Mouse (Mus musculus): Measurements from ENCODE around the gene Traf6. TPM values are rescaled to one million over a fixed set of nuclear protein-coding genes. Genes with fewer than 3 reads are reported as not detected.

Gene Traf6
- total and polyA plus RNA-seq, 2 experiments from 2014 or later, result 5.3 to 16.5 TPM

DNA sequence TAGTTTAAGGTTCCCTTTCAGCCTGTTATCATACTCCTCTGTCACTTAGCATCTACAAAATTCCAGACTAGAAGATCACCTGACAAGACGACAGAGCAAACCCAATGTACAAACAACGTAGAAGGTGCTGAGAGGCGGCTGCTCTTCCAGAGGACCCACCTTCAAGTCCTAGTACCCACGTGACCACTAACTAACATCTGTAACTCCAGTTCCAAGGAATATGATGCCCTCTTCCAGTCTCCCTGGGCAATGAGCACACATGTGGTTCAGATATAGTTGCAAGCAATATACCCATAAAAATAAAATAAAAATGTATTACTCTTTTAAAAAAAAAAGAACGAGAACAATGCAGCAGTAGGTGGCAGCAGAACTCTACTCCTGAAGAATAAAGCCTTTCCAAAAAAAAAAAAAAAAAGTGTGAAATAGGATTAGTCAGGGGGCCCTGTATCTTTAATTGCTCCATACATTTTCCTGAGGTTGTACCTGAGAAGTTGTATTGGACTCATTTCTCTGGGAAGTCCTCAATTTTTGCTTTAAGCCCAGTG is 27.8 kb downstream of the Traf6 start:
- ATAC-seq (ENCODE audit: low FRiP score) (no peak), DNase-seq (ENCODE audit: low spot score) (peak; percentile 55)
- peak; percentile 78 for TF ChIP-seq CTCF (IDR thresholded peaks at IDR 0.05)
- H3K4me1 ChIP-seq (ENCODE audit: insufficient read depth, low read length), result no peaks in the 10 kb centered on the region
- H3K36me3 ChIP-seq (ENCODE audit: insufficient read depth, low read length), result no peaks in the 10 kb centered on the region
- H3K4me3 ChIP-seq (ENCODE audit: low read depth, low read length), result no peak overlapping the region
- no peak overlapping the region for H3K27ac ChIP-seq (ENCODE audit: low read depth, low read length)
- H3K27me3 ChIP-seq (ENCODE audit: insufficient read depth, low read length), result no peaks in the 10 kb centered on the region
- 45% methylated on average over 5 of the region's 5 CpGs for WGBS
- H3K4me2 ChIP-seq (ENCODE audit: low read depth, low read length, poor library complexity, severe bottlenecking), result no peak overlapping the region
- H3K9me3 ChIP-seq (ENCODE audit: low read length), result no peaks in the 10 kb centered on the region
- H3K9ac ChIP-seq (replicated peaks; ENCODE audit: low read length, poor library complexity, severe bottlenecking), result no peak overlapping the region

DNA sequence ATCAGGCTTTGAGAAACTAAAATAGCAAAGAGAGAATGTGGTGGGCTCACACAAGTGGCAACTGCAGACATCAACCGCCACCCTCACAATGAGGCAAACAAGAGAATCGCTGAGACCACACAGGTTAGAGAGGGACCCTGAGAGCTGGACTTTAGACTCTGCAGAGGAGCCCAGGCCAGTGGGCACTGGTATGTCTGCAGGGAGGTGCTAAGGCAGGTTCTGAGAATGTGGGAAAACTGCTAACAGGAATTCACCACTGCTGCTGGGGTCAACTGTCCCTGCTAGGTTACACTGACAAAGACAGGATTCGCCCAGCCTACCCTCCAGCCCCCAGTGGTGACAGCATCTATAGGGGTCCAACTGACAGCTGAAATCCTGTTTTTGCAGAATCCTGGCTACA is 33.4 kb downstream of the Traf6 start:
- 92% methylated on average over 3 of the region's 3 CpGs for WGBS

DNA sequence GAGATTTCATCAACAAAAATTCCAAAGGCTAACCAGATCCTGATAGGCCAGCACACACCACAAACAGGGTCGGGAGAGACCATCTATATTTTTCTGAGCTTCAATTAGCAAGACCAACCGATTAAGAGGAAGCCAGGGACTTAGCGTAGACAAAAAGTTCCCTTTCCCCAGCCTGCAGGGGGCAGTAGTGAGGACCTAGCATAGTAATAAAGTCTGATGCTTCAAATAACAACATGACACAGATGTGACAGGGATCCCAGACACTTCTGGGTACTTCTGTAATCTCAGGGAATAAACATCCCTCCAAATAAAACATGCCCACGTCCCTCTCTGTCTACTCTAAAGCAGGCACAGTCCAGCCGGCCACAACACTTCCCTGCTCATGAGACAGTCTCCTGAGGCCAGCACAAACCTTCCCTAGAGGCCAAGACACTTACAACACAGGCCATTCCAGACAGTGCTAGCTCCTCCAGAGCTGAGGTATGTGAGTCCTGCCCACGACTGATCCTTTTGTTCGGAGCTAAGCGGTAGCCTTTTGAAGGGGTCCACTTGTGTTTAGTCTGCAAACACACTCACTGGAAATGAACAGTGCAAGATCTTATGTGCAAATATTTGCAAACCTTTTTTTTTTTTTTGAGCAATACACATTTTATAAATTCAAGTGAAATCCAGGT is 37.6 kb downstream of the Traf6 start:
- DNase-seq (ENCODE audit: low spot score) (no peak), ATAC-seq (ENCODE audit: low FRiP score) (no peak)
- Histone ChIP-seq H3K9me3 (ENCODE audit: low read length) (no peaks in the 10 kb centered on the region), H3K4me2 (ENCODE audit: low read depth, low read length, poor library complexity, severe bottlenecking) (no peak overlapping the region), H3K4me3 (ENCODE audit: low read depth, low read length) (no peak overlapping the region), H3K4me1 (ENCODE audit: insufficient read depth, low read length) (no peaks in the 10 kb centered on the region), H3K27me3 (ENCODE audit: insufficient read depth, low read length) (no peaks in the 10 kb centered on the region), H3K27ac (ENCODE audit: low read depth, low read length) (no peak overlapping the region), H3K9ac (replicated peaks; ENCODE audit: low read length, poor library complexity, severe bottlenecking) (no peak overlapping the region), H3K36me3 (ENCODE audit: insufficient read depth, low read length) (no peaks in the 10 kb centered on the region)
- peak; percentile 51 for TF ChIP-seq CTCF (IDR thresholded peaks at IDR 0.05)
- WGBS, result 80% methylated on average over 8 of the region's 8 CpGs

More for the DNA sequence above, 33.4 kb downstream of the Traf6 start:
- H3K4me1 ChIP-seq (ENCODE audit: insufficient read depth, low read length), result no peaks in the 10 kb centered on the region
- H3K9ac ChIP-seq (replicated peaks; ENCODE audit: low read length, poor library complexity, severe bottlenecking), result no peak overlapping the region
- no peaks in the 10 kb centered on the region for H3K9me3 ChIP-seq (ENCODE audit: low read length)
- H3K4me2 ChIP-seq (ENCODE audit: low read depth, low read length, poor library complexity, severe bottlenecking), result no peak overlapping the region
- DNase-seq (ENCODE audit: low spot score), result no peak
- no peaks in the 10 kb centered on the region for H3K36me3 ChIP-seq (ENCODE audit: insufficient read depth, low read length)
- no peaks in the 10 kb centered on the region for H3K27me3 ChIP-seq (ENCODE audit: insufficient read depth, low read length)
- H3K27ac ChIP-seq (ENCODE audit: low read depth, low read length), result no peak overlapping the region
- no peak overlapping the region for H3K4me3 ChIP-seq (ENCODE audit: low read depth, low read length)
- TF ChIP-seq CTCF (IDR thresholded peaks at IDR 0.05), result no peak
- no peak for ATAC-seq (ENCODE audit: low FRiP score)

DNA sequence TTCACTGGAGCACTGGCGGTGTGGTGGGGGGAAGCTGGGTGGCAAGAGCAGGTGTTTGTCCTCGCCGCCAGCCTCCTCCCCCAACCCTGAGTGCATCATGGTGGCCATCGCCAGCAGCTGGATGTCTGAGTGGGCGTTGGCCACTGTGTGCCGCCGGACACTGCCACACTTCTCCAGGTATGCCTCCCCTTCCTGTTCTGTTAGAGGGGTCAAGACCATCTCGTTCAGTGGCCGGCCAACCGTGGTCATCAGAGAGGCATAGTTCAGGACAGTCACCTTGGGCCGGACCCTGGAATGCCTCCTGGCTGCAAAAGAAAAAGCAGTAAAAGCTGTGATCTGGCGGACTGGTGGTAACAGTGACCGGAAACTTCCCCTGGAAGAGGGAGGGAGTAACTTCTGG is 38.9 kb downstream of the Traf6 start:
- ATAC-seq (ENCODE audit: low FRiP score) (no peak), DNase-seq (ENCODE audit: low spot score) (no peak)
- H3K4me1 ChIP-seq (ENCODE audit: insufficient read depth, low read length), result no peaks in the 10 kb centered on the region
- H3K27ac ChIP-seq (ENCODE audit: low read depth, low read length), result no peak overlapping the region
- no peak overlapping the region for H3K9ac ChIP-seq (replicated peaks; ENCODE audit: low read length, poor library complexity, severe bottlenecking)
- 98% methylated on average over 13 of the region's 13 CpGs for WGBS
- H3K9me3 ChIP-seq (ENCODE audit: low read length), result no peaks in the 10 kb centered on the region
- no peaks in the 10 kb centered on the region for H3K36me3 ChIP-seq (ENCODE audit: insufficient read depth, low read length)
- TF ChIP-seq CTCF (IDR thresholded peaks at IDR 0.05), result no peak
- no peak overlapping the region for H3K4me2 ChIP-seq (ENCODE audit: low read depth, low read length, poor library complexity, severe bottlenecking)
- no peaks in the 10 kb centered on the region for H3K27me3 ChIP-seq (ENCODE audit: insufficient read depth, low read length)
- no peak overlapping the region for H3K4me3 ChIP-seq (ENCODE audit: low read depth, low read length)

GRCm38 (mm10) chr2:101721835-101722234 is 43.6 kb downstream of the Traf6 start:
- H3K9ac ChIP-seq (replicated peaks; ENCODE audit: low read length, poor library complexity, severe bottlenecking), result no peak overlapping the region
- TF ChIP-seq CTCF (IDR thresholded peaks at IDR 0.05), result no peak
- no peaks in the 10 kb centered on the region for H3K9me3 ChIP-seq (ENCODE audit: low read length)
- no peak overlapping the region for H3K27ac ChIP-seq (ENCODE audit: low read depth, low read length)
- no peaks in the 10 kb centered on the region for H3K36me3 ChIP-seq (ENCODE audit: insufficient read depth, low read length)
- H3K4me1 ChIP-seq (ENCODE audit: insufficient read depth, low read length), result 0 out of 2 replicates have a peak, but pooled peaks cover 3% of the 10 kb centered on the region
- 78% methylated on average over 4 of the region's 4 CpGs for WGBS
- DNase-seq (ENCODE audit: low spot score) (no peak), ATAC-seq (ENCODE audit: low FRiP score) (no peak)
- H3K4me2 ChIP-seq (ENCODE audit: low read depth, low read length, poor library complexity, severe bottlenecking), result no peak overlapping the region
- H3K27me3 ChIP-seq (ENCODE audit: insufficient read depth, low read length), result no peaks in the 10 kb centered on the region
- no peak overlapping the region for H3K4me3 ChIP-seq (ENCODE audit: low read depth, low read length)
